Mouse (Mus musculus) stomach, postnatal 0 days (tissue): ENCODE data around the gene Spata45.
"Not testable (repeated sequence)": the region's sequence is repeated elsewhere in the genome, so short reads cannot be mapped to it uniquely, and the experiment has no call there.

Source experiments
- CTCF ChIP-seq: IDR thresholded peaks from 2 replicates; pipeline ENCODE4 v1.5.1; 2016; ENCODE audit warnings: antibody characterized with exemption, low read depth, mild to moderate bottlenecking, moderate library complexity
- EP300 ChIP-seq: optimal IDR thresholded peaks from 2 replicates; pipeline ENCODE3; 2016; ENCODE audit warnings: antibody characterized with exemption

- not testable (repeated sequence) for TF ChIP-seq CTCF, EP300
Measured at GRCm38 (mm10) chr1:191030922-191031425, 5.5 kb upstream of the Spata45 start.
